Mouse (Mus musculus): Measurements from ENCODE around the gene Asf1a. TPM values are rescaled to one million over a fixed set of nuclear protein-coding genes. Genes with fewer than 3 reads are reported as not detected.

Gene Asf1a
- 73.0 and 100 TPM in 2 replicates for polyA plus RNA-seq (2012; rRNA removed)

DNA sequence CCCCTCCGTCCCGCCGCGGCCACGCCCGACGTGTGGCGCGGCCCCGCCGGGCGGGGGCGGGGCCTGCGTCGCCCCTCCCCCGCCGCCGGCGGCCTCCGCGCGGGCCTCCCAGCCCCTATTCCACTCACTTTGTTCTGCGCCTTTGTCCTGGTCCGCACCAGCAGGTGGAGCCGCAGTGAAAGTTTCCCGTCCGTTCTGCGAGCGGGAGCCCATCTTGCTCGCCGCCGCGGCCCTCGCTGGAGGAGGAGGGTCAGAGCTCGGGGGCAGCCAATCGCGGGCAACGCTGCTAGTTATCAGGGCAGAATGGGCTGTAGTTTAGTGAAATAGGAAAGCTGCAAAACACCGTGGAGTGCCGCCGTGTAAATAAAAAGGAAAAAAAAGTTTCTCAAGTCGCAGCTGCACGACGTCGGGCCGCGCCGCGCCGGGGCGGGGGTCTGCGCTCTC is at the start of gene Asf1a:
TSS of gene Asf1a (plus strand) at position 81 of the 444 bp plus-strand sequence.

GRCm38 (mm10) chr10:53630339-53630738 is 33.8 kb downstream of the Asf1a start, which contains the start of gene Mcm9:
Mcm9 (minus strand) TSS chr10:53630439.

Other genes starting within 250 kb of the Asf1a start
- 3.5 and 6.8 TPM in 2 replicates for gene Cep85l, start 216.8 kb upstream of the Asf1a start, polyA plus RNA-seq (2012; rRNA removed)
- gene Mcm9, start 33.7 kb downstream of the Asf1a start, polyA plus RNA-seq (2012; rRNA removed): 6.5 and 8.5 TPM in 2 replicates
- 11.0 and 11.6 TPM in 2 replicates for gene Fam184a, start 154.4 kb downstream of the Asf1a start, polyA plus RNA-seq (2012; rRNA removed)